Mouse (Mus musculus): ENCODE results near the gene Tubb2b. TPM values are rescaled to one million over a fixed set of nuclear protein-coding genes. Genes with fewer than 3 reads are reported as not detected.

The Tubb2b gene
- total and polyA plus RNA-seq, 3 experiments, result 3.5 to 9.7 (median 3.8) TPM

DNA sequence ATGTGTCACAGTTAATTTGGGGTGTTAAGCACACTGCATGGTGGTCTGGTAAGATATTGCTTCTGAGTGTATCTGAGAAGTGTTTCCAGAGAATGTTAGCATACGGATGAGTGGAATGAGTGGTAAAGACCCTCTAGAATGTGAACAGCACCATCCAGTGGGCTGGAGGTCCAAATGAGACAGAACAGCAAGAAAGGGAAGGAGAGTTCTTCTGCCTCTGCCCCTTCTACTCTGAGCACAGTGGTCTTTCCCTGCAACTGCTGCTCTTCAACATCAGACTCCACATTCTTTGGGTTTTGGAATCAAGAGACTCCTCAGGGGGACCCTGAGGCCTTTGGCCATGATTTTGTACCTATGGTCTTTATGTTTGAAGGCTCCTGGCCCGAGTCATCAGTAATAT lies 24.0 kb downstream of the Tubb2b start:
- ATAC-seq (ENCODE audit: extremely low read depth, insufficient number of reproducible peaks, low FRiP score, poor library complexity, severe bottlenecking) (no peak), DNase-seq (ENCODE audit: low spot score) (no peak)
- Histone ChIP-seq H3K9me3 (replicated peaks) (0 out of 2 replicates have a peak, but pooled peaks cover 3% of the 10 kb centered on the region), H3K27me3 (ENCODE audit: insufficient read depth, low read length) (peaks cover 5% of the 10 kb centered on the region; the same call in 1 of the 2 replicates), H3K4me1 (ENCODE audit: insufficient read depth, low read depth, low read length) (peaks cover 13% of the 10 kb centered on the region), H3K4me3 (ENCODE audit: low read depth, low read length) (no peak overlapping the region), H3K36me3 (replicated peaks) (no peaks in the 10 kb centered on the region)
- TF ChIP-seq GATA1 (IDR thresholded peaks at IDR 0.05; ENCODE audit: borderline replicate concordance, low read length) (no peak), POLR2AphosphoS5 (IDR thresholded peaks at IDR 0.05; ENCODE audit: insufficient replicate concordance, low read depth, low read length) (no peak), TAL1 (conservative IDR thresholded peaks at IDR 0.05; ENCODE audit: low read depth, low read length) (no peak), GATA2 (IDR thresholded peaks at IDR 0.05; ENCODE audit: borderline replicate concordance, low read depth, low read length) (no peak), CTCF (IDR thresholded peaks at IDR 0.05; ENCODE audit: low read depth, low read length) (no peak)

GRCm38 (mm10) chr13:34105364-34105763 lies 24.9 kb downstream of the Tubb2b start:
- Histone ChIP-seq H3K4me3 (ENCODE audit: low read depth, low read length) (no peak overlapping the region), H3K9me3 (replicated peaks) (0 out of 2 replicates have a peak, but pooled peaks cover 3% of the 10 kb centered on the region), H3K27me3 (ENCODE audit: insufficient read depth, low read length) (0 out of 2 replicates have a peak, but pooled peaks cover 2% of the 10 kb centered on the region), H3K4me1 (ENCODE audit: insufficient read depth, low read depth, low read length) (peaks cover 22% of the 10 kb centered on the region), H3K36me3 (replicated peaks) (no peaks in the 10 kb centered on the region)
- no peak for DNase-seq (ENCODE audit: low spot score)
- no peak for TF ChIP-seq GATA2 (IDR thresholded peaks at IDR 0.05; ENCODE audit: borderline replicate concordance, low read depth, low read length)
- TF ChIP-seq GATA1 (IDR thresholded peaks at IDR 0.05; ENCODE audit: borderline replicate concordance, low read length), result no peak
- TF ChIP-seq POLR2AphosphoS5 (IDR thresholded peaks at IDR 0.05; ENCODE audit: insufficient replicate concordance, low read depth, low read length), result no peak
- no peak for TF ChIP-seq CTCF (IDR thresholded peaks at IDR 0.05; ENCODE audit: low read depth, low read length)
- TF ChIP-seq TAL1 (conservative IDR thresholded peaks at IDR 0.05; ENCODE audit: low read depth, low read length), result no peak
- no peak for ATAC-seq (ENCODE audit: extremely low read depth, insufficient number of reproducible peaks, low FRiP score, poor library complexity, severe bottlenecking)

DNA sequence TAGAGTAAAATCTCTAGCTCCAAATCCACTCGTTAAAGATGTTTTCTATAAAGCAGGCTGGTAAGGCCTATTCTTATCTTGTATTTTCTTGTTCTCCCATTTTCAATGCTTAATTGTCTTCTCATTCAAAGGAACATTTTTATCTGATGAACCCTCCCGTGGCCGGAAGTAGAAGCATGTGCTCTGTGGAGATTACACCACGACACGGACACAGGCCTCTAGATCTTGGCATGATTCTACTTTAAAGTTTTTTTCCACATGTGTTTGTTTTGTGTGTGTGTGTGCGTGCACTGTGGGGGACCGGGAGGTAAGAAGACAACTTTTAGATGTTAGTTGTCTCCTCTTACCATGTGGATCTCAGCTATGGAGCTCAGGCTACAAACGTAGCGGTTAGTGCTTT lies 28.4 kb downstream of the Tubb2b start:
- Histone ChIP-seq H3K27me3 (ENCODE audit: insufficient read depth, low read length) (no peaks in the 10 kb centered on the region), H3K4me1 (ENCODE audit: insufficient read depth, low read depth, low read length) (peaks cover 26% of the 10 kb centered on the region), H3K36me3 (replicated peaks) (no peaks in the 10 kb centered on the region), H3K4me3 (ENCODE audit: low read depth, low read length) (no peak overlapping the region), H3K9me3 (replicated peaks) (peaks cover 6% of the 10 kb centered on the region)
- ATAC-seq (ENCODE audit: extremely low read depth, insufficient number of reproducible peaks, low FRiP score, poor library complexity, severe bottlenecking) (peak; percentile 76), DNase-seq (ENCODE audit: low spot score) (no peak)
- TF ChIP-seq GATA2 (IDR thresholded peaks at IDR 0.05; ENCODE audit: borderline replicate concordance, low read depth, low read length), result no peak
- peak; percentile 34; the same call in 1 of the 2 replicates for TF ChIP-seq TAL1 (conservative IDR thresholded peaks at IDR 0.05; ENCODE audit: low read depth, low read length)

DNA sequence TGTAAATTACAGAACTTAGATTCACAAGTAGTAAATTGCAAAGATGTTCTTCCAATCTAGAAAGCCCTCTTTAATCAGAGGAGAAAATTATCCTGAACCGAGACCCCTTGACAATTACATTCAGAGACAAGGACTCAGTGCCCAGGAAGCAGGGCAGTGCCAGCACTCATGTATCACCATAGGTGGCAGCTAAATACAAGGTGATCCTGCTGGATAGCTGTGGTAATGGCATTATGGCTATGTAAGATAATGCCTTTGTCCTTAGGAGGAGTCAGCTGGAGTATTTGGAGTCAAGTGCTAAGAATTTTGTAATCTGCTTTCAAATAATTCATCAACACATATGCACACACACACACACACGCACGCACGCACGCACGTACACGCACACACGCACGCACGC lies 29.0 kb downstream of the Tubb2b start:
- ATAC-seq (ENCODE audit: extremely low read depth, insufficient number of reproducible peaks, low FRiP score, poor library complexity, severe bottlenecking) (no peak), DNase-seq (ENCODE audit: low spot score) (no peak)
- peaks cover 28% of the 10 kb centered on the region for H3K4me1 ChIP-seq (ENCODE audit: insufficient read depth, low read depth, low read length)
- TF ChIP-seq POLR2AphosphoS5 (IDR thresholded peaks at IDR 0.05; ENCODE audit: insufficient replicate concordance, low read depth, low read length), result no peak
- peaks cover 6% of the 10 kb centered on the region for H3K9me3 ChIP-seq (replicated peaks)
- no peaks in the 10 kb centered on the region for H3K36me3 ChIP-seq (replicated peaks)
- no peaks in the 10 kb centered on the region for H3K27me3 ChIP-seq (ENCODE audit: insufficient read depth, low read length)
- no peak overlapping the region; the same call in 1 of the 2 replicates for H3K4me3 ChIP-seq (ENCODE audit: low read depth, low read length)

- Histone ChIP-seq H3K4me1 (ENCODE audit: insufficient read depth, low read depth, low read length) (peaks cover 33% of the 10 kb centered on the region), H3K36me3 (replicated peaks) (no peaks in the 10 kb centered on the region), H3K9me3 (replicated peaks) (peaks cover 6% of the 10 kb centered on the region), H3K4me3 (ENCODE audit: low read depth, low read length) (peak overlapping the region; percentile 52; the same call in 1 of the 2 replicates), H3K27me3 (ENCODE audit: insufficient read depth, low read length) (no peaks in the 10 kb centered on the region)
- peak; percentile 35 for ATAC-seq (ENCODE audit: extremely low read depth, insufficient number of reproducible peaks, low FRiP score, poor library complexity, severe bottlenecking)
- TF ChIP-seq CTCF (IDR thresholded peaks at IDR 0.05; ENCODE audit: low read depth, low read length) (no peak), TAL1 (conservative IDR thresholded peaks at IDR 0.05; ENCODE audit: low read depth, low read length) (no peak), POLR2AphosphoS5 (IDR thresholded peaks at IDR 0.05; ENCODE audit: insufficient replicate concordance, low read depth, low read length) (no peak), GATA2 (IDR thresholded peaks at IDR 0.05; ENCODE audit: borderline replicate concordance, low read depth, low read length) (no peak), GATA1 (IDR thresholded peaks at IDR 0.05; ENCODE audit: borderline replicate concordance, low read length) (no peak)
- DNase-seq (ENCODE audit: low spot score), result peak; percentile 21
Observed at GRCm38 (mm10) chr13:34100733-34101132, 29.5 kb downstream of the Tubb2b start.

GRCm38 (mm10) chr13:34097086-34097485 lies 33.2 kb downstream of the Tubb2b start:
- H3K27me3 ChIP-seq (ENCODE audit: insufficient read depth, low read length), result no peaks in the 10 kb centered on the region
- ATAC-seq (ENCODE audit: extremely low read depth, insufficient number of reproducible peaks, low FRiP score, poor library complexity, severe bottlenecking) (no peak), DNase-seq (ENCODE audit: low spot score) (no peak)
- peaks cover 3% of the 10 kb centered on the region for H3K9me3 ChIP-seq (replicated peaks)
- peaks cover 35% of the 10 kb centered on the region for H3K4me1 ChIP-seq (ENCODE audit: insufficient read depth, low read depth, low read length)
- H3K4me3 ChIP-seq (ENCODE audit: low read depth, low read length), result no peak overlapping the region
- H3K36me3 ChIP-seq (replicated peaks), result no peaks in the 10 kb centered on the region
- TF ChIP-seq CTCF (IDR thresholded peaks at IDR 0.05; ENCODE audit: low read depth, low read length) (no peak), POLR2AphosphoS5 (IDR thresholded peaks at IDR 0.05; ENCODE audit: insufficient replicate concordance, low read depth, low read length) (no peak), GATA1 (IDR thresholded peaks at IDR 0.05; ENCODE audit: borderline replicate concordance, low read length) (no peak), TAL1 (conservative IDR thresholded peaks at IDR 0.05; ENCODE audit: low read depth, low read length) (no peak), GATA2 (IDR thresholded peaks at IDR 0.05; ENCODE audit: borderline replicate concordance, low read depth, low read length) (no peak)

DNA sequence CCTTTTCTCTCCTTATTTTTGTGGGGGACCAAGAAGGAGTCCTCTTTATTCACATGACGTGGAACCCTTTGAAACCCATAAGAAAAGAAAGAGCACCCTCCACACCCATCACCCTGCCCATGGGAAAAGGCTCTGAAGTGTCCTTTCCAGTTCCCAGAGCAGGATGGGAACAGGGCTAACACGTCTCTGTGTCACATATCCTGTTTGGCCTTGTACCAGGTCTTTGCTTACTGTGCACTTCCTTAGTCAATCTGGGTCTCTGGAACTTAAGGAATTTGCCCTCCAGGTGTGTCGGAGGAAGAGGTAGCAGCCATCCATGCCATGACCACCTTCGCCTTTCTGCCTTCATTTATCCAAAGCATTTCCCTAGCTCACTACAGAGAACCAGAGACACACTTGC lies 33.8 kb downstream of the Tubb2b start:
- Histone ChIP-seq H3K27me3 (ENCODE audit: insufficient read depth, low read length) (no peaks in the 10 kb centered on the region), H3K4me3 (ENCODE audit: low read depth, low read length) (no peak overlapping the region), H3K9me3 (replicated peaks) (peaks cover 3% of the 10 kb centered on the region), H3K36me3 (replicated peaks) (no peaks in the 10 kb centered on the region), H3K4me1 (ENCODE audit: insufficient read depth, low read depth, low read length) (peaks cover 29% of the 10 kb centered on the region)
- TF ChIP-seq GATA1 (IDR thresholded peaks at IDR 0.05; ENCODE audit: borderline replicate concordance, low read length) (no peak), POLR2AphosphoS5 (IDR thresholded peaks at IDR 0.05; ENCODE audit: insufficient replicate concordance, low read depth, low read length) (no peak), GATA2 (IDR thresholded peaks at IDR 0.05; ENCODE audit: borderline replicate concordance, low read depth, low read length) (no peak), TAL1 (conservative IDR thresholded peaks at IDR 0.05; ENCODE audit: low read depth, low read length) (no peak), CTCF (IDR thresholded peaks at IDR 0.05; ENCODE audit: low read depth, low read length) (no peak)
- no peak for DNase-seq (ENCODE audit: low spot score)
- no peak for ATAC-seq (ENCODE audit: extremely low read depth, insufficient number of reproducible peaks, low FRiP score, poor library complexity, severe bottlenecking)

All from G1E (cell line).